Mouse (Mus musculus) spleen, adult 2 months (tissue): ENCODE measurements around the gene Thsd4.

Experiments used
- CTCF ChIP-seq: fragments of 200-500 bp; IDR thresholded peaks from 2 replicates; pipeline ENCODE4 v1.5.1; 2011; ENCODE audit warnings: mild to moderate bottlenecking, inconsistent platforms; ENCODE audit not compliant: insufficient read depth, insufficient read length, insufficient replicate concordance; ENCODE audit errors: extremely low read depth
- POLR2A ChIP-seq: fragments of 200-500 bp; IDR thresholded peaks from 2 replicates; pipeline ENCODE4 v1.6.1; 2011; ENCODE audit warnings: low read depth, low read length, inconsistent platforms

DNA sequence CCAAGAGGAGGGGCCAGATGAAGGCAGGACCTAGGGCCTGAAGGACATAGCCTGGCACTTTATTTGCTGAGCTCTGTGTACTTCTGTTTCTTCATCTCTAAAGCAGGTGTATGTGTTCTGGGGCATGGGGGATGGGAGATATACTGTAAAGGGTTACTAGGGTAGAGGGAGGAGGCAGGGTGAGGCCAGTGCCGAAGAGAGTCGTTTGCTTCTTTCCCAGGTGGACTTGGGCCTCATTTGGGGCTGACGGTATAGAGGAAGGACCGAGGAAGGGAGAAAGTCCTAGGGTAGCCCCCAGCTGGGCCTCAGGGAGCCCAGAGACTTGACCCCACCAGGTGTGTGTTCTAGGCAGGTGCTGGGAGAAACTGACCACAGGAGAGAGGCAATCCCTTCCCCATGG is 569.9 kb downstream of the Thsd4 start:
- TF ChIP-seq CTCF = no peak
- no peak for TF ChIP-seq POLR2A
